Mouse (Mus musculus): Measurements from ENCODE around the gene Fchsd2. TPM values are rescaled to one million over a fixed set of nuclear protein-coding genes. Genes with fewer than 3 reads are reported as not detected.

Fchsd2 gene
- polyA plus RNA-seq, 1 experiment from 2014 or later = 20.3 TPM

GRCm38 (mm10) chr7:101085779-101086178, 6.9 kb upstream of the Fchsd2 start:
- 79% methylated on average over 4 of the region's 4 CpGs for WGBS
- Histone ChIP-seq H3K27ac (no peak overlapping the region), H3K4me1 (no peaks in the 10 kb centered on the region), H3K27me3 (ENCODE audit: poor library complexity, severe bottlenecking) (no peaks in the 10 kb centered on the region), H3K36me3 (replicated peaks) (no peaks in the 10 kb centered on the region), H3K4me3 (no peak overlapping the region), H3K9me3 (no peaks in the 10 kb centered on the region)
- no peak for DNase-seq (ENCODE audit: extremely low spot score, low spot score)

- Histone ChIP-seq H3K9me3 (no peaks in the 10 kb centered on the region), H3K4me1 (no peaks in the 10 kb centered on the region), H3K4me3 (no peak overlapping the region), H3K27me3 (ENCODE audit: poor library complexity, severe bottlenecking) (no peaks in the 10 kb centered on the region), H3K36me3 (replicated peaks) (no peaks in the 10 kb centered on the region), H3K27ac (no peak overlapping the region)
- no peak for DNase-seq (ENCODE audit: extremely low spot score, low spot score)
- 81% methylated on average over 4 of the region's 4 CpGs for WGBS
Measured at GRCm38 (mm10) chr7:101088687-101089086, 4.0 kb upstream of the Fchsd2 start.

GRCm38 (mm10) chr7:101089242-101089641, 3.4 kb upstream of the Fchsd2 start:
- DNase-seq (ENCODE audit: extremely low spot score, low spot score) = no peak
- Histone ChIP-seq H3K36me3 (replicated peaks) (no peaks in the 10 kb centered on the region), H3K9me3 (no peaks in the 10 kb centered on the region), H3K27ac (no peak overlapping the region), H3K4me3 (no peak overlapping the region), H3K4me1 (no peaks in the 10 kb centered on the region), H3K27me3 (ENCODE audit: poor library complexity, severe bottlenecking) (no peaks in the 10 kb centered on the region)
- 81% methylated on average over 3 of the region's 3 CpGs for WGBS

GRCm38 (mm10) chr7:101093231-101093630, 568 bp downstream of the Fchsd2 start:
- no peaks in the 10 kb centered on the region for H3K27me3 ChIP-seq (ENCODE audit: poor library complexity, severe bottlenecking)
- no peaks in the 10 kb centered on the region for H3K9me3 ChIP-seq
- no peak overlapping the region for H3K4me3 ChIP-seq
- H3K4me1 ChIP-seq = no peaks in the 10 kb centered on the region
- H3K27ac ChIP-seq = no peak overlapping the region
- DNase-seq (ENCODE audit: extremely low spot score, low spot score) = no peak
- 66% methylated on average over 3 of the region's 3 CpGs for WGBS
- no peaks in the 10 kb centered on the region for H3K36me3 ChIP-seq (replicated peaks)

GRCm38 (mm10) chr7:101094746-101095145, 2.1 kb downstream of the Fchsd2 start:
- Histone ChIP-seq H3K4me1 (no peaks in the 10 kb centered on the region), H3K27me3 (ENCODE audit: poor library complexity, severe bottlenecking) (no peaks in the 10 kb centered on the region), H3K27ac (no peak overlapping the region), H3K36me3 (replicated peaks) (no peaks in the 10 kb centered on the region), H3K9me3 (no peaks in the 10 kb centered on the region), H3K4me3 (no peak overlapping the region)
- WGBS = 72% methylated on average over 1 of the region's 1 CpGs
- no peak for DNase-seq (ENCODE audit: extremely low spot score, low spot score)

- H3K27ac ChIP-seq = no peak overlapping the region
Measured at GRCm38 (mm10) chr7:101095560-101095959, 2.9 kb downstream of the Fchsd2 start.

GRCm38 (mm10) chr7:101096576-101096975, 3.9 kb downstream of the Fchsd2 start:
- H3K27me3 ChIP-seq (ENCODE audit: poor library complexity, severe bottlenecking) = no peaks in the 10 kb centered on the region
- WGBS = 89% methylated on average over 2 of the region's 2 CpGs
- H3K4me3 ChIP-seq = no peak overlapping the region
- peaks cover 6% of the 10 kb centered on the region for H3K4me1 ChIP-seq
- no peak overlapping the region for H3K27ac ChIP-seq
- no peak for DNase-seq (ENCODE audit: extremely low spot score, low spot score)
- H3K9me3 ChIP-seq = no peaks in the 10 kb centered on the region
- no peaks in the 10 kb centered on the region for H3K36me3 ChIP-seq (replicated peaks)

More at GRCm38 (mm10) chr7:101095560-101095959, 2.9 kb downstream of the Fchsd2 start:
- Histone ChIP-seq H3K9me3 (no peaks in the 10 kb centered on the region), H3K4me1 (no peaks in the 10 kb centered on the region), H3K36me3 (replicated peaks) (no peaks in the 10 kb centered on the region), H3K4me3 (no peak overlapping the region), H3K27me3 (ENCODE audit: poor library complexity, severe bottlenecking) (no peaks in the 10 kb centered on the region)
- DNase-seq (ENCODE audit: extremely low spot score, low spot score) = no peak
- WGBS = 82% methylated on average over 5 of the region's 5 CpGs

- WGBS = 50% methylated on average over 3 of the region's 3 CpGs
- H3K9me3 ChIP-seq = no peaks in the 10 kb centered on the region
- H3K27ac ChIP-seq = no peak overlapping the region
- no peaks in the 10 kb centered on the region for H3K36me3 ChIP-seq (replicated peaks)
- peaks cover 6% of the 10 kb centered on the region for H3K4me1 ChIP-seq
- H3K4me3 ChIP-seq = no peak overlapping the region
- no peak for DNase-seq (ENCODE audit: extremely low spot score, low spot score)
- H3K27me3 ChIP-seq (ENCODE audit: poor library complexity, severe bottlenecking) = no peaks in the 10 kb centered on the region
Measured at GRCm38 (mm10) chr7:101097084-101097483, 4.4 kb downstream of the Fchsd2 start.

GRCm38 (mm10) chr7:101099981-101100380, 7.3 kb downstream of the Fchsd2 start:
- no peaks in the 10 kb centered on the region for H3K9me3 ChIP-seq
- no peak for DNase-seq (ENCODE audit: extremely low spot score, low spot score)
- 85% methylated on average over 3 of the region's 3 CpGs for WGBS
- peaks cover 6% of the 10 kb centered on the region for H3K4me1 ChIP-seq
- H3K4me3 ChIP-seq = no peak overlapping the region
- no peaks in the 10 kb centered on the region for H3K36me3 ChIP-seq (replicated peaks)
- H3K27me3 ChIP-seq (ENCODE audit: poor library complexity, severe bottlenecking) = no peaks in the 10 kb centered on the region
- H3K27ac ChIP-seq = no peak overlapping the region

- H3K36me3 ChIP-seq (replicated peaks) = no peaks in the 10 kb centered on the region
- peaks cover 6% of the 10 kb centered on the region for H3K4me1 ChIP-seq
- H3K27ac ChIP-seq = 0 out of 2 replicates have a peak overlapping the region, but pooled peaks have one; percentile 4
- no peak overlapping the region for H3K4me3 ChIP-seq
- 63% methylated on average over 10 of the region's 10 CpGs for WGBS
- H3K27me3 ChIP-seq (ENCODE audit: poor library complexity, severe bottlenecking) = no peaks in the 10 kb centered on the region
- no peak for DNase-seq (ENCODE audit: extremely low spot score, low spot score)
- H3K9me3 ChIP-seq = no peaks in the 10 kb centered on the region
Measured at GRCm38 (mm10) chr7:101101156-101101691, 8.6 kb downstream of the Fchsd2 start.

GRCm38 (mm10) chr7:101106666-101107065, 14.0 kb downstream of the Fchsd2 start:
- Histone ChIP-seq H3K4me3 (no peak overlapping the region), H3K27ac (no peak overlapping the region), H3K36me3 (replicated peaks) (peaks cover 12% of the 10 kb centered on the region), H3K9me3 (no peaks in the 10 kb centered on the region), H3K27me3 (ENCODE audit: poor library complexity, severe bottlenecking) (no peaks in the 10 kb centered on the region), H3K4me1 (peaks cover 25% of the 10 kb centered on the region)
- DNase-seq (ENCODE audit: extremely low spot score, low spot score) = no peak
- 67% methylated on average over 2 of the region's 2 CpGs for WGBS

GRCm38 (mm10) chr7:101107073-101107810, 14.6 kb downstream of the Fchsd2 start:
- 41% methylated on average over 5 of the region's 5 CpGs for WGBS
- Histone ChIP-seq H3K36me3 (replicated peaks) (peaks cover 15% of the 10 kb centered on the region), H3K4me3 (peak overlapping the region; percentile 94), H3K4me1 (peaks cover 25% of the 10 kb centered on the region), H3K9me3 (no peaks in the 10 kb centered on the region), H3K27me3 (ENCODE audit: poor library complexity, severe bottlenecking) (no peaks in the 10 kb centered on the region), H3K27ac (peak overlapping the region; percentile 96)
- peak; percentile 21 for DNase-seq (ENCODE audit: extremely low spot score, low spot score)

GRCm38 (mm10) chr7:101107968-101108652, 15.4 kb downstream of the Fchsd2 start:
- H3K36me3 ChIP-seq (replicated peaks) = peaks cover 23% of the 10 kb centered on the region

More at GRCm38 (mm10) chr7:101107968-101108652, 15.4 kb downstream of the Fchsd2 start:
- Histone ChIP-seq H3K4me1 (peaks cover 25% of the 10 kb centered on the region), H3K9me3 (no peaks in the 10 kb centered on the region), H3K27me3 (ENCODE audit: poor library complexity, severe bottlenecking) (no peaks in the 10 kb centered on the region), H3K4me3 (peak overlapping the region; percentile 94), H3K27ac (peak overlapping the region; percentile 96)
- DNase-seq (ENCODE audit: extremely low spot score, low spot score) = peak; percentile 98
- under 1% methylated on average over 62 of the region's 75 CpGs for WGBS

Data from forebrain, embryonic 10.5 days (tissue).